Mouse (Mus musculus) bone marrow macrophage, adult 2 months (primary cell): ENCODE data around the gene Acap1.

Source experiments
- CTCF ChIP-seq: IDR thresholded peaks from 2 replicates; pipeline ENCODE4 v1.5.1; 2012; ENCODE audit warnings: low read depth, mild to moderate bottlenecking, low read length, moderate library complexity
- POLR2A ChIP-seq: IDR thresholded peaks from 2 replicates; pipeline ENCODE4 v1.6.1; 2012; ENCODE audit warnings: mild to moderate bottlenecking, low read depth, low read length, borderline replicate concordance

GRCm38 (mm10) chr11:69922012-69922756 lies 26.8 kb upstream of the Acap1 start:
- no peak for TF ChIP-seq CTCF
- no peak for TF ChIP-seq POLR2A
